Mouse (Mus musculus): Measurements from ENCODE around the gene H2-Q6.
"Not testable (repeated sequence)": the region's sequence is repeated elsewhere in the genome, so short reads cannot be mapped to it uniquely, and the experiment has no call there.

- not testable (repeated sequence) for TF ChIP-seq CHD2 (IDR thresholded peaks at IDR 0.05; ENCODE audit: low read depth, low read length); ZNF384 (IDR thresholded peaks at IDR 0.05; ENCODE audit: low read depth, low read length); MAFK (IDR thresholded peaks at IDR 0.05; ENCODE audit: insufficient read depth, low read depth, low read length)
Observed at GRCm38 (mm10) chr17:35435577-35435976, 10.9 kb downstream of the H2-Q6 start.
